Mouse (Mus musculus) megakaryocyte, embryonic 14.5 days (primary cell): ENCODE results near the gene Sorl1. TPM values are rescaled to one million over a fixed set of nuclear protein-coding genes. Genes with fewer than 3 reads are reported as not detected.

Experiments used
- H3K27me3 ChIP-seq: replicated peaks from 2 replicates; pipeline ENCODE3; 2012; ENCODE audit warnings: inconsistent platforms
- H3K36me3 ChIP-seq: replicated peaks from 2 replicates; pipeline ENCODE3; 2012; ENCODE audit warnings: low read length, inconsistent platforms, mixed read lengths
- H3K4me1 ChIP-seq: 2 replicates; pipeline ENCODE4 v1.6.1; 2012; ENCODE audit warnings: inconsistent platforms
- H3K4me3 ChIP-seq: replicated peaks from 2 replicates; pipeline ENCODE3; 2012; ENCODE audit warnings: moderate library complexity, mild to moderate bottlenecking, inconsistent platforms
- H3K9me3 ChIP-seq: 2 replicates; pipeline ENCODE4 v1.6.1; 2012; ENCODE audit warnings: inconsistent platforms
- FLI1 ChIP-seq: IDR thresholded peaks from 2 replicates; pipeline ENCODE4 v1.6.1; 2012; ENCODE audit warnings: low read length, inconsistent platforms, mixed read lengths
- GATA1 ChIP-seq: IDR thresholded peaks from 3 replicates; pipeline ENCODE4 v1.6.1; 2012; ENCODE audit warnings: mixed read lengths, low read length, inconsistent platforms, borderline replicate concordance
- polyA plus RNA-seq: library from polyadenylated mRNA; stranded (reverse); fragments of >175 nt; gene quantifications from 2 replicates; pipeline ENCODE4 v1.2.3, GENCODE M21; 2012; ENCODE audit warnings: low replicate concordance; ENCODE audit not compliant: insufficient read depth

Sorl1 gene
- polyA plus RNA-seq, 1 experiment, result 0.28 TPM

DNA sequence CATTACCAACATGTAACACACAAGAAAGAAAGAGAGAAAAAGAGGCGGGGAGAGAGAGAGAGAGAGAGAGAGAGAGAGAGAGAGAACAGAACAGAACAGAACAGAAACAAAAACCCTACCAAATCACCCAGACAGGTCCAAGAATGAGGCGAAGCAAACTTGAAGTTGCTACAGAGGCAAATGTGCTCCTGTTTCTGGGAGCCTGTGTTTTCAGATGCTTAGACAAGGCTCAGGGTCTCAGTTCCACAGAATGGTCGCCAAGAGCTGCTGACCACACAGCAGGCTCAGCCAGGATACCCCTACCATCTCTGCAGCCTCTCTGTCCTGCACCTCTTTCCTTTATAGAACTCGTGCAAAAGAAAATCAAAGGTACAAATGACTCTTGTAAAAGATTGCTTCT, 205.9 kb downstream of the Sorl1 start:
- H3K4me1 ChIP-seq, result no peaks in the 10 kb centered on the region

DNA sequence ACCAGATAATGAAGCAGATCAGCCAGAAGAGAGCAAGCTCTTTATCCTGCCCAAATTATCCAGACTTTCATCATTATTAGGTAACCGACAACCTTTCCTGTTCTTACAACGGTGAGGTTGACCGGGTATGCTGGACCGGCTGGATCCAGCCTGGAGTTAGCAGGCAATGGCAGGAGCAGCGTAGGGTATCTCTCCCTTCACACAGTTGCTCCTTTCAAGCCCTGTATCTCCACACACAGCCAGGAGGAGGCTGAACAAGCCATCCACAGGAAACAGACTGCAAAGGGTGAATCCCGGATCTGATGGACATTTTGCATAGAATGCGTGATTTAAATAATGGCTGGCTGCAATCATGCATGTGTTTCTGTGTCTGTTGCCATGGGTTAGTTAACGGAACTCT, 208.5 kb downstream of the Sorl1 start:
- Histone ChIP-seq H3K4me1 (no peaks in the 10 kb centered on the region), H3K36me3 (no peaks in the 10 kb centered on the region), H3K4me3 (no peak overlapping the region), H3K9me3 (no peaks in the 10 kb centered on the region), H3K27me3 (no peaks in the 10 kb centered on the region)
- TF ChIP-seq FLI1 (no peak), GATA1 (no peak)

More for the DNA sequence above, 205.9 kb downstream of the Sorl1 start:
- Histone ChIP-seq H3K9me3 (no peaks in the 10 kb centered on the region), H3K4me3 (no peak overlapping the region), H3K27me3 (no peaks in the 10 kb centered on the region), H3K36me3 (no peaks in the 10 kb centered on the region)
- TF ChIP-seq FLI1 (no peak), GATA1 (no peak)

Other genes starting within 250 kb of the Sorl1 start
- 0.34 and 0.57 TPM in 2 replicates for gene Sc5d, start 140.0 kb upstream of the Sorl1 start, polyA plus RNA-seq